Mouse (Mus musculus): Measurements from ENCODE around the gene A830018L16Rik. TPM values are rescaled to one million over a fixed set of nuclear protein-coding genes. Genes with fewer than 3 reads are reported as not detected.

A830018L16Rik gene
- polyA plus RNA-seq (2012; rRNA removed): 30.6 and 32.6 TPM in 2 replicates

- H3K4me3 ChIP-seq (ENCODE audit: insufficient read depth, low read length): peak within 1 kb of the TSS; percentile 87
- TF ChIP-seq POLR2A (IDR thresholded peaks at IDR 0.05; ENCODE audit: extremely low read depth, insufficient read depth, low read length) (peak; percentile 76; the same call in 1 of the 2 replicates), CTCF (IDR thresholded peaks at IDR 0.05; ENCODE audit: extremely low read depth, insufficient read depth, low read length) (no peak)
- peak within 1 kb of the TSS; percentile 71 for H3K27ac ChIP-seq (ENCODE audit: insufficient read depth, low read length)
- H3K4me1 ChIP-seq (ENCODE audit: control insufficient read depth, insufficient read depth, low read length): peaks cover 1% of the 10 kb centered on the region; the same call in 1 of the 2 replicates
These were observed at the start of gene A830018L16Rik for GRCm38 (mm10) chr1:11413894-11414556. A830018L16Rik (plus strand) TSS chr1:11414105.

GRCm38 (mm10) chr1:11385846-11386245 lies 28.1 kb upstream of the A830018L16Rik start:
- Histone ChIP-seq H3K4me3 (ENCODE audit: insufficient read depth, low read length) (no peak overlapping the region), H3K27ac (ENCODE audit: insufficient read depth, low read length) (no peak overlapping the region), H3K4me1 (ENCODE audit: control insufficient read depth, insufficient read depth, low read length) (no peaks in the 10 kb centered on the region)
- no peak for TF ChIP-seq CTCF (IDR thresholded peaks at IDR 0.05; ENCODE audit: extremely low read depth, insufficient read depth, low read length)
- no peak for TF ChIP-seq POLR2A (IDR thresholded peaks at IDR 0.05; ENCODE audit: extremely low read depth, insufficient read depth, low read length)

- H3K4me1 ChIP-seq (ENCODE audit: control insufficient read depth, insufficient read depth, low read length): no peaks in the 10 kb centered on the region
- no peak overlapping the region for H3K27ac ChIP-seq (ENCODE audit: insufficient read depth, low read length)
- TF ChIP-seq CTCF (IDR thresholded peaks at IDR 0.05; ENCODE audit: extremely low read depth, insufficient read depth, low read length) (no peak), POLR2A (IDR thresholded peaks at IDR 0.05; ENCODE audit: extremely low read depth, insufficient read depth, low read length) (no peak)
- H3K4me3 ChIP-seq (ENCODE audit: insufficient read depth, low read length): no peak overlapping the region
These were observed 18.5 kb upstream of the A830018L16Rik start for GRCm38 (mm10) chr1:11395408-11395807.

GRCm38 (mm10) chr1:11395996-11396736 lies 17.7 kb upstream of the A830018L16Rik start:
- TF ChIP-seq POLR2A (IDR thresholded peaks at IDR 0.05; ENCODE audit: extremely low read depth, insufficient read depth, low read length): no peak
- TF ChIP-seq CTCF (IDR thresholded peaks at IDR 0.05; ENCODE audit: extremely low read depth, insufficient read depth, low read length): no peak
- no peak overlapping the region for H3K4me3 ChIP-seq (ENCODE audit: insufficient read depth, low read length)
- H3K4me1 ChIP-seq (ENCODE audit: control insufficient read depth, insufficient read depth, low read length): no peaks in the 10 kb centered on the region
- H3K27ac ChIP-seq (ENCODE audit: insufficient read depth, low read length): no peak overlapping the region

GRCm38 (mm10) chr1:11401159-11401558 lies 12.7 kb upstream of the A830018L16Rik start:
- TF ChIP-seq POLR2A (IDR thresholded peaks at IDR 0.05; ENCODE audit: extremely low read depth, insufficient read depth, low read length): no peak
- TF ChIP-seq CTCF (IDR thresholded peaks at IDR 0.05; ENCODE audit: extremely low read depth, insufficient read depth, low read length): no peak
- no peak overlapping the region for H3K4me3 ChIP-seq (ENCODE audit: insufficient read depth, low read length)
- H3K27ac ChIP-seq (ENCODE audit: insufficient read depth, low read length): no peak overlapping the region
- H3K4me1 ChIP-seq (ENCODE audit: control insufficient read depth, insufficient read depth, low read length): no peaks in the 10 kb centered on the region

GRCm38 (mm10) chr1:11405527-11405926 lies 8.4 kb upstream of the A830018L16Rik start:
- no peak overlapping the region for H3K4me3 ChIP-seq (ENCODE audit: insufficient read depth, low read length)
- H3K4me1 ChIP-seq (ENCODE audit: control insufficient read depth, insufficient read depth, low read length): no peaks in the 10 kb centered on the region
- no peak overlapping the region for H3K27ac ChIP-seq (ENCODE audit: insufficient read depth, low read length)
- TF ChIP-seq POLR2A (IDR thresholded peaks at IDR 0.05; ENCODE audit: extremely low read depth, insufficient read depth, low read length) (no peak), CTCF (IDR thresholded peaks at IDR 0.05; ENCODE audit: extremely low read depth, insufficient read depth, low read length) (no peak)

GRCm38 (mm10) chr1:11406026-11406425 lies 7.9 kb upstream of the A830018L16Rik start:
- Histone ChIP-seq H3K27ac (ENCODE audit: insufficient read depth, low read length) (no peak overlapping the region), H3K4me1 (ENCODE audit: control insufficient read depth, insufficient read depth, low read length) (no peaks in the 10 kb centered on the region), H3K4me3 (ENCODE audit: insufficient read depth, low read length) (no peak overlapping the region)
- TF ChIP-seq CTCF (IDR thresholded peaks at IDR 0.05; ENCODE audit: extremely low read depth, insufficient read depth, low read length): no peak
- no peak for TF ChIP-seq POLR2A (IDR thresholded peaks at IDR 0.05; ENCODE audit: extremely low read depth, insufficient read depth, low read length)

GRCm38 (mm10) chr1:11414560-11414959 lies 655 bp downstream of the A830018L16Rik start:
- TF ChIP-seq POLR2A (IDR thresholded peaks at IDR 0.05; ENCODE audit: extremely low read depth, insufficient read depth, low read length): no peak
- no peak for TF ChIP-seq CTCF (IDR thresholded peaks at IDR 0.05; ENCODE audit: extremely low read depth, insufficient read depth, low read length)
- H3K27ac ChIP-seq (ENCODE audit: insufficient read depth, low read length): peak overlapping the region; percentile 71

GRCm38 (mm10) chr1:11427310-11427709 lies 13.4 kb downstream of the A830018L16Rik start:
- TF ChIP-seq POLR2A (IDR thresholded peaks at IDR 0.05; ENCODE audit: extremely low read depth, insufficient read depth, low read length): no peak
- no peak for TF ChIP-seq CTCF (IDR thresholded peaks at IDR 0.05; ENCODE audit: extremely low read depth, insufficient read depth, low read length)
- Histone ChIP-seq H3K4me3 (ENCODE audit: insufficient read depth, low read length) (no peak overlapping the region), H3K27ac (ENCODE audit: insufficient read depth, low read length) (no peak overlapping the region), H3K4me1 (ENCODE audit: control insufficient read depth, insufficient read depth, low read length) (no peaks in the 10 kb centered on the region)

More at GRCm38 (mm10) chr1:11414560-11414959, 655 bp downstream of the A830018L16Rik start:
- H3K4me3 ChIP-seq (ENCODE audit: insufficient read depth, low read length): peak overlapping the region; percentile 87
- peaks cover 1% of the 10 kb centered on the region; the same call in 1 of the 2 replicates for H3K4me1 ChIP-seq (ENCODE audit: control insufficient read depth, insufficient read depth, low read length)
